Mouse (Mus musculus): Measurements from ENCODE around the gene Mmab.

DNA sequence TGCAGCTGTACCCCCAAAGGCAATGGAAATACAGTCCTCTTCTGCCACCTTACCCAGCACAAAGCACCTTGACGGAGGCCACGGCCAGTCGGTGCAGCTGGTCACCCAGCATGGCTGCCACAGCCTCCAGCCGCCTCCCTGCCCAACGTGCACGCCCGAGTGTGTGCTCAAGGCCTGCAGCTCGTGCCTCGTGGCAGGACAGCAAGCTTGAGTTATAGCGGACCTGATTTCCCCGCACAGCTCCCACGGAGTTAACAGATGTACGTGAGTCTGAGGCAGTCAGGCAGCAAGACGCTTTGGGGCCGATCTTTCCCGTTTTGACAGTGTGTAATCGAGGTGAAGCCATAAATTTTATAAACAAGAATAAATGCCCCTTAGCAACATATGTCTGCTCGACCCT is 15.2 kb downstream of the Mmab start:
- TF ChIP-seq CTCF (IDR thresholded peaks at IDR 0.05; ENCODE audit: borderline replicate concordance, control insufficient read depth, extremely low read depth, insufficient read depth, low read length, poor library complexity) (no peak), POLR2A (IDR thresholded peaks at IDR 0.05; ENCODE audit: control insufficient read depth, extremely low read depth, insufficient read depth, low read length, poor library complexity) (no peak)
